Mouse (Mus musculus): ENCODE results near the gene Igf2bp2. TPM values are rescaled to one million over a fixed set of nuclear protein-coding genes. Genes with fewer than 3 reads are reported as not detected.

Igf2bp2 gene
- total and polyA plus RNA-seq, 3 experiments, result 0.43 to 1.5 (median 0.51) TPM

GRCm38 (mm10) chr16:22058871-22059270 lies 104.2 kb downstream of the Igf2bp2 start:
- no peak overlapping the region for H3K4me2 ChIP-seq (ENCODE audit: insufficient read depth, low read depth, poor library complexity, severe bottlenecking)
- no peak for DNase-seq (ENCODE audit: extremely low read depth)
- TF ChIP-seq ZNF384 (IDR thresholded peaks at IDR 0.05; ENCODE audit: low read depth, low read length) (peak; percentile 79), MEF2A (IDR thresholded peaks at IDR 0.05; ENCODE audit: borderline replicate concordance, low read depth, low read length) (no peak), NRF1 (IDR thresholded peaks at IDR 0.05; ENCODE audit: low read depth, low read length) (no peak), RAD21 (IDR thresholded peaks at IDR 0.05; ENCODE audit: low read depth, low read length) (no peak)
- H3K36me3 ChIP-seq (replicated peaks in 1 of 2; ENCODE audit: control insufficient read depth in 1 of 2, insufficient read depth in 1 of 2, low read length in 1 of 2), result no peaks in the 10 kb centered on the region
- H3K27me3 ChIP-seq (replicated peaks), result no peaks in the 10 kb centered on the region
- no peaks in the 10 kb centered on the region for H3K79me2 ChIP-seq (replicated peaks; ENCODE audit: control insufficient read depth, extremely low read depth, insufficient read depth, poor library complexity, severe bottlenecking)
- dilution Hi-C loops (cut with MboI; ENCODE audit: extremely low pct_ligation_motif_present, extremely low pct_unique_long_range_greater_than_20kb, low sequenced_read_pairs), result no loop called here
- H3K9ac ChIP-seq (ENCODE audit: insufficient read depth, low read depth), result no peak overlapping the region
- no peak overlapping the region for H3K4me3 ChIP-seq (replicated peaks in 1 of 3; ENCODE audit: low read depth in 2 of 3, low read length in 2 of 3, poor library complexity in 1 of 3)
- in situ Hi-C loops (cut with MboI; ENCODE audit: low pct_ligation_motif_present, low pct_unique_long_range_greater_than_20kb, low sequenced_read_pairs), result no loop called here
- peaks cover 9 to 23% of the 10 kb centered on the region in 2 experiments for H3K4me1 ChIP-seq (ENCODE audit: control insufficient read depth in 1 of 2, insufficient read depth in 2 of 2)
- H3K27ac ChIP-seq (ENCODE audit: insufficient read depth, low read depth), result no peak overlapping the region
- no peaks in the 10 kb centered on the region for H3K9me3 ChIP-seq (replicated peaks; ENCODE audit: low read length)

DNA sequence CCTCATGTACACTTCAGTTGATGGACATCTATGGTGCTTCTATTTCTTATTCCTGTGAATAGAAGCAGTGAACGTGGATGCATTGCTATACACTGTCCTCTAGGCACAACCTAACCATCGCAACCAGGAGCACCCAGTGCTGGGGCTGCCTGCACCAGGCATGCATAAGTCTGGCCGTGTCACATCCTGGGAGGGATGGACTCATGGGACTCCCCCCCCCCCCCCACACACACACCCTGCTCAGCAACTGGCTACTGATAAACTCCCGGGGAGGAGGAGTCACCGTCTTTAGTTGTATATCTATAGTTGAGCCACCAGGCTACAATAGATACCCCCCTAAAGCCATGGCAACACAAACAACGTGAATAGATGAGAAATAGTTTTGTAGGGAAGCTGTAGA lies 105.6 kb downstream of the Igf2bp2 start:
- H3K4me2 ChIP-seq (ENCODE audit: insufficient read depth, low read depth, poor library complexity, severe bottlenecking), result no peak overlapping the region
- no peak for TF ChIP-seq UBTF (IDR thresholded peaks at IDR 0.05; ENCODE audit: low read depth, low read length)
- no peak for TF ChIP-seq MAZ (IDR thresholded peaks at IDR 0.05; ENCODE audit: low read depth, low read length)
- no peak for TF ChIP-seq E2F4 (IDR thresholded peaks at IDR 0.05; ENCODE audit: insufficient replicate concordance, low read depth, low read length)
- TF ChIP-seq MYC (IDR thresholded peaks at IDR 0.05; ENCODE audit: low read depth, low read length), result no peak
- TF ChIP-seq CTCF (conservative IDR thresholded peaks at IDR 0.05 in 1 of 2, IDR thresholded peaks at IDR 0.05 in 1 of 2; ENCODE audit: low read depth in 2 of 2, low read length in 2 of 2), result no peak
- no peak for TF ChIP-seq CHD2 (IDR thresholded peaks at IDR 0.05; ENCODE audit: low read length)
- TF ChIP-seq BHLHE40 (IDR thresholded peaks at IDR 0.05; ENCODE audit: low read depth, low read length), result no peak
- no peak for TF ChIP-seq NRF1 (IDR thresholded peaks at IDR 0.05; ENCODE audit: low read depth, low read length)
- TF ChIP-seq TCF12 (IDR thresholded peaks at IDR 0.05; ENCODE audit: low read depth, low read length), result no peak
- no peak for TF ChIP-seq POLR2A (IDR thresholded peaks at IDR 0.05; ENCODE audit: low read depth, low read length)
- no peak for TF ChIP-seq MAX (IDR thresholded peaks at IDR 0.05; ENCODE audit: low read length)
- no peak overlapping the region for H3K9ac ChIP-seq (ENCODE audit: insufficient read depth, low read depth)
- H3K79me2 ChIP-seq (replicated peaks; ENCODE audit: control insufficient read depth, extremely low read depth, insufficient read depth, poor library complexity, severe bottlenecking), result no peaks in the 10 kb centered on the region
- H3K27ac ChIP-seq (ENCODE audit: insufficient read depth, low read depth), result no peak overlapping the region
- H3K9me3 ChIP-seq (replicated peaks; ENCODE audit: low read length), result no peaks in the 10 kb centered on the region
- dilution Hi-C loops (cut with MboI; ENCODE audit: extremely low pct_ligation_motif_present, extremely low pct_unique_long_range_greater_than_20kb, low sequenced_read_pairs), result no loop called here
- no peaks in the 10 kb centered on the region for H3K27me3 ChIP-seq (replicated peaks)
- DNase-seq (ENCODE audit: extremely low read depth), result no peak
- H3K36me3 ChIP-seq (replicated peaks in 1 of 2; ENCODE audit: control insufficient read depth in 1 of 2, insufficient read depth in 1 of 2, low read length in 1 of 2), result no peaks in the 10 kb centered on the region
- H3K4me3 ChIP-seq (replicated peaks in 1 of 3; ENCODE audit: low read depth in 2 of 3, low read length in 2 of 3, poor library complexity in 1 of 3), result no peak overlapping the region
- in situ Hi-C loops (cut with MboI; ENCODE audit: low pct_ligation_motif_present, low pct_unique_long_range_greater_than_20kb, low sequenced_read_pairs), result no loop called here
- H3K4me1 ChIP-seq (ENCODE audit: control insufficient read depth in 1 of 2, insufficient read depth in 2 of 2), result peaks cover 9 to 21% of the 10 kb centered on the region in 2 experiments

DNA sequence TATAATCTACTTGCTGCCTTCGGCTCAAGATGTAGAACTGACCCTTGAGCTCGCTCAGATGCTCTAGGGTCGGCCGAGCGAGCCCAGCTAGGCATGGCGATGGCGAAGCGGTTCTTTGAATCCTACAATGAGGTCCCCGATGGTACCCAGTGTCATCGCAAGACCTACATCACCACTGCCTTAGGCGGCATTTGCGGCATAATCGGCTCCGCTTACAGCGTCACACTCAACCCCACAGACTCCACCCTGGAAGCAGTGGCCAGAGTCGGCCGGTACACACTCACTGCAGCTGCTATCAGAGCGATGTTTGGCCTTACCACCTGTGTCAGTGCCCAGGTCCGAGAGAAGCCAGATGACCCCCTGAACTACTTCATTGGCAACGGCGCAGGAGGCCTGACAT lies 109.7 kb downstream of the Igf2bp2 start:
- H3K36me3 ChIP-seq (replicated peaks in 1 of 2; ENCODE audit: control insufficient read depth in 1 of 2, insufficient read depth in 1 of 2, low read length in 1 of 2), result peaks cover 6 to 18% of the 10 kb centered on the region in 2 experiments
- no peaks in the 10 kb centered on the region for H3K9me3 ChIP-seq (replicated peaks; ENCODE audit: low read length)
- no peak overlapping the region for H3K4me2 ChIP-seq (ENCODE audit: insufficient read depth, low read depth, poor library complexity, severe bottlenecking)
- in situ Hi-C loops (cut with MboI; ENCODE audit: low pct_ligation_motif_present, low pct_unique_long_range_greater_than_20kb, low sequenced_read_pairs) (no loop called here), dilution Hi-C loops (cut with MboI; ENCODE audit: extremely low pct_ligation_motif_present, extremely low pct_unique_long_range_greater_than_20kb, low sequenced_read_pairs) (no loop called here)
- H3K27me3 ChIP-seq (replicated peaks), result no peaks in the 10 kb centered on the region
- H3K9ac ChIP-seq (ENCODE audit: insufficient read depth, low read depth), result no peak overlapping the region
- no peaks in the 10 kb centered on the region for H3K79me2 ChIP-seq (replicated peaks; ENCODE audit: control insufficient read depth, extremely low read depth, insufficient read depth, poor library complexity, severe bottlenecking)
- no peak overlapping the region for H3K27ac ChIP-seq (ENCODE audit: insufficient read depth, low read depth)
- H3K4me1 ChIP-seq (ENCODE audit: control insufficient read depth in 1 of 2, insufficient read depth in 2 of 2), result peaks cover 0 to 4% of the 10 kb centered on the region in 2 experiments; a peak in 2 of 4 replicates
- TF ChIP-seq ZMIZ1 (IDR thresholded peaks at IDR 0.05; ENCODE audit: low read depth, low read length) (no peak), ZNF384 (IDR thresholded peaks at IDR 0.05; ENCODE audit: low read depth, low read length) (no peak), RCOR1 (conservative IDR thresholded peaks at IDR 0.05; ENCODE audit: low read depth, low read length) (no peak), NELFE (IDR thresholded peaks at IDR 0.05; ENCODE audit: low read depth, low read length) (no peak), IRF4 (IDR thresholded peaks at IDR 0.05; ENCODE audit: low read depth, low read length) (no peak)
- no peak for DNase-seq (ENCODE audit: extremely low read depth)
- no peak overlapping the region for H3K4me3 ChIP-seq (replicated peaks in 1 of 3; ENCODE audit: low read depth in 2 of 3, low read length in 2 of 3, poor library complexity in 1 of 3)

Measured in CH12.LX (cell line).